ENCODE assay signal across 7 mouse cellular contexts in the genomic region with DNA sequence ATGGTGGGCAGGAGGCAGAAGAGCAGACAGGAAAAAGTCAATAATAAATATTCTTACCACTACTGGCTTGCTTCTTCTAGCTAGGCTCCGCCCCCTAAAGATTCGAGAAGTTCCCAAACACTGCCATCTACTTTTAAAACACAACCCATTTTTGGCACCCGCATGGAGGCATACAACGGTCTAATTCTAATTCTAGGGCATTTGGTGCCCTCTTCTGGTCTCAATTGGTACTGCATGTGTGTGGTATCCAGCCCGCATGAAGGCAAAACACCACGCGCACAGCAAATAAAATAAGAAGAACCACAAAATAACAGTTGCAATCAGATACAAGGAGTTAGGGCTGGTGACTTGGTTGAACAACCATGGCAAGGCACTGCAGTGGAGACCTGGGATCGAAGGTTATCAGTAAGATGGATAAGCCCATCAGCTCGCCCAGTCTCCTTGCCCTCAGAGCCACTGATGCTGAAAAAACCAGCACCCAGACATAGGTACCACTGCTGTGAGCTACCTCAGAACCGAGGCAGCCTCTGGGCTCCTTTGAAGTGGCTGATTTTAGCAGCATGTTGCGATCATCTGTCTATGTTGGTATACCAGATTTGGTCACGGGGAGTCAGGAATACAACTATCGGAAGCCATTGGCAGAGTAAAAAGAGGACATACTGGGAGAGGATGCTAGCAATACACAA. TPM values are rescaled to one million over a fixed set of nuclear protein-coding genes. Genes with fewer than 3 reads are reported as not detected.
DNase-seq lines count a peak whose midpoint lies in the region; ATAC-seq lines count a peak whose summit lies in the region.

No protein-coding gene starts in this region.

- ATAC-seq in granulocyte monocyte progenitor cell, adult 5-6 weeks (replicated peaks; ENCODE audit: poor library complexity, severe bottlenecking) = peak; percentile 57

- peak; percentile 92 for DNase-seq in ES-CJ7 (ENCODE audit: low read depth, low spot score)
- peak; percentile 67 for DNase-seq in adrenal gland, adult 2 months
- peak; percentile 83 for DNase-seq in embryo, embryonic 10 days (ENCODE audit: low spot score)
- peak; percentile 81 for DNase-seq in layer of hippocampus, adult 9-10 months (ENCODE audit: low spot score)
- peak; percentile 89 for DNase-seq in lung, postnatal 14 days
- DNase-seq in skeletal muscle tissue, adult 2 months (ENCODE audit: low read depth, low spot score) = peak; percentile 62

RNA-seq across cellular contexts. Expression of a gene that starts 4.4 kb away (rescaled TPM):
- 10 to 100 TPM; 18.5 to 23.2 TPM for total RNA-seq in adrenal gland, adult 2 months (2021)
- polyA plus RNA-seq in adrenal gland, adult 2 months (2012; rRNA removed) = 34.2 and 38.9 TPM in 2 replicates
- 16.3 and 28.7 TPM in 2 replicates for total RNA-seq in granulocyte monocyte progenitor cell, adult 5-6 weeks (2014; fragmentation: Nextera tagmentation)
- total RNA-seq in granulocyte monocyte progenitor cell, adult 5-6 weeks (2017) = 25.9 and 28.3 TPM in 2 replicates

RNA-seq across cellular contexts. Expression of a gene that starts 46.8 kb away (rescaled TPM):
- 10 to 100 TPM; 39.1 to 42.5 TPM for total RNA-seq in adrenal gland, adult 2 months (2021)
- 30.0 and 66.9 TPM in 2 replicates for polyA plus RNA-seq in adrenal gland, adult 2 months (2012; rRNA removed)
- 34.0 and 37.2 TPM in 2 replicates for total RNA-seq in granulocyte monocyte progenitor cell, adult 5-6 weeks (2014; fragmentation: Nextera tagmentation)
- 34.6 and 34.8 TPM in 2 replicates for total RNA-seq in granulocyte monocyte progenitor cell, adult 5-6 weeks (2017)

RNA-seq across cellular contexts. Expression of a gene that starts 51.8 kb away (rescaled TPM):
- 10 to 100 TPM in 1 of 2 experiments, 1 to 10 TPM in 1; 6.0 to 20.3 TPM for total RNA-seq in adrenal gland, adult 2 months (2021)
- polyA plus RNA-seq in adrenal gland, adult 2 months (2012; rRNA removed) = 9.1 and 9.2 TPM in 2 replicates
- 14.2 and 44.5 TPM in 2 replicates for total RNA-seq in granulocyte monocyte progenitor cell, adult 5-6 weeks (2014; fragmentation: Nextera tagmentation)
- total RNA-seq in granulocyte monocyte progenitor cell, adult 5-6 weeks (2017) = 9.7 and 13.8 TPM in 2 replicates

Comparison
In these comparisons a context has a peak if more than half of its experiments do, and no peak if none do; other contexts are left out.
1. Peak in every context shown above with its lines: DNase-seq and ATAC-seq.